Mouse (Mus musculus) kidney, postnatal 0 days (tissue): ENCODE results near the gene Vps45. TPM values are rescaled to one million over a fixed set of nuclear protein-coding genes. Genes with fewer than 3 reads are reported as not detected.

Source experiments
- ATAC-seq: fragments of 200-750 bp; cut with Nextera tagmentation; replicated peaks from 2 replicates; pipeline ENCODE4 v1.8.0; 2017; ENCODE audit warnings: low read depth, moderate number of reproducible peaks, moderate TSS enrichment, moderate library complexity; ENCODE audit not compliant: low FRiP score
- DNase-seq: peaks from one replicate; pipeline ENCODE4 v3.0.0-alpha.2; 2016; ENCODE audit warnings: low spot score
- H3K27ac ChIP-seq: fragments of 300-500 bp; sonication (generic); 2 replicates; pipeline ENCODE4 v1.5.1; 2014; ENCODE audit warnings: mild to moderate bottlenecking
- H3K27me3 ChIP-seq: fragments of 300-500 bp; sonication (generic); 2 replicates; pipeline ENCODE4 v1.6.1; 2014; ENCODE audit warnings: low read length, mixed read lengths; ENCODE audit not compliant: insufficient read depth
- H3K36me3 ChIP-seq: fragments of 300-500 bp; sonication (generic); 2 replicates; pipeline ENCODE4 v1.6.1; 2014; ENCODE audit warnings: low read length, mixed read lengths; ENCODE audit not compliant: insufficient read depth
- H3K4me1 ChIP-seq: fragments of 300-500 bp; sonication (generic); replicated peaks from 2 replicates; pipeline ENCODE4 v1.6.1; 2014; ENCODE audit warnings: antibody characterized with exemption, low read length, mixed read lengths; ENCODE audit not compliant: insufficient read depth
- H3K4me2 ChIP-seq: fragments of 300-500 bp; sonication (generic); 2 replicates; pipeline ENCODE4 v1.6.1; 2014; ENCODE audit warnings: mild to moderate bottlenecking, low read length, moderate library complexity, mixed read lengths
- H3K4me3 ChIP-seq: fragments of 300-500 bp; sonication (generic); replicated peaks from 2 replicates; pipeline ENCODE4 v1.5.1; 2014; ENCODE audit warnings: low read depth, low read length
- H3K9ac ChIP-seq: fragments of 300-500 bp; sonication (generic); 2 replicates; pipeline ENCODE4 v1.6.1; 2014; ENCODE audit warnings: low read depth, low read length
- H3K9me3 ChIP-seq: fragments of 300-500 bp; sonication (generic); replicated peaks from 2 replicates; pipeline ENCODE4 v1.6.1; 2016; ENCODE audit warnings: low read length, inconsistent platforms, mixed read lengths
- CTCF ChIP-seq: IDR thresholded peaks from 2 replicates; pipeline ENCODE4 v1.5.1; 2016; ENCODE audit warnings: antibody characterized with exemption, low read depth, mild to moderate bottlenecking, moderate library complexity
- WGBS: fragments of 180-500 bp; shearing (Covaris S2); extraction: QIAGEN DNeasy Blood & Tissue Kit; methylation state at CpG from one replicate; pipeline ENCODE4 v1.1.7; 2014; 5-methylcytosine and 5-hydroxymethylcytosine counted together
- polyA plus RNA-seq: library from polyadenylated mRNA; unstranded; fragments of >200 nt; fragmentation: Nextera tagmentation; extraction: Ambion mirVana; gene quantifications from 2 replicates; pipeline ENCODE4 v1.2.1, GENCODE M21; 2015

Gene Vps45
- polyA plus RNA-seq, 1 experiment from 2014 or later = 41.9 TPM

GRCm38 (mm10) chr3:96069542-96069941 is 11.3 kb upstream of the Vps45 start:
- 52% methylated on average over 1 of the region's 1 CpGs for WGBS
- no peak for ATAC-seq
- TF ChIP-seq CTCF = peak; percentile 48; the same call in 1 of the 2 replicates
- H3K9ac ChIP-seq = no peak overlapping the region
- no peak overlapping the region for H3K27ac ChIP-seq
- no peaks in the 10 kb centered on the region for H3K36me3 ChIP-seq
- no peaks in the 10 kb centered on the region for H3K9me3 ChIP-seq
- DNase-seq = peak; percentile 31
- no peaks in the 10 kb centered on the region for H3K27me3 ChIP-seq
- no peaks in the 10 kb centered on the region for H3K4me1 ChIP-seq
- H3K4me2 ChIP-seq = no peak overlapping the region
- no peak overlapping the region for H3K4me3 ChIP-seq

- no peak for TF ChIP-seq CTCF
- WGBS = 95% methylated on average over 6 of the region's 6 CpGs
- ATAC-seq = no peak
Observed at GRCm38 (mm10) chr3:96069046-96069445, 10.8 kb upstream of the Vps45 start.

GRCm38 (mm10) chr3:96066741-96067140 is 8.5 kb upstream of the Vps45 start:
- H3K9me3 ChIP-seq = no peaks in the 10 kb centered on the region
- H3K36me3 ChIP-seq = no peaks in the 10 kb centered on the region
- ATAC-seq (no peak), DNase-seq (no peak)
- H3K9ac ChIP-seq = no peak overlapping the region
- no peak overlapping the region for H3K4me2 ChIP-seq
- TF ChIP-seq CTCF = no peak
- no peaks in the 10 kb centered on the region for H3K27me3 ChIP-seq
- WGBS = 45% methylated on average over 5 of the region's 5 CpGs
- H3K4me1 ChIP-seq = no peaks in the 10 kb centered on the region
- H3K27ac ChIP-seq = no peak overlapping the region
- no peak overlapping the region for H3K4me3 ChIP-seq

More at GRCm38 (mm10) chr3:96069046-96069445, 10.8 kb upstream of the Vps45 start:
- no peak overlapping the region for H3K9ac ChIP-seq
- H3K9me3 ChIP-seq = no peaks in the 10 kb centered on the region
- H3K4me3 ChIP-seq = no peak overlapping the region
- no peaks in the 10 kb centered on the region for H3K36me3 ChIP-seq
- H3K27me3 ChIP-seq = no peaks in the 10 kb centered on the region
- H3K4me1 ChIP-seq = no peaks in the 10 kb centered on the region
- no peak overlapping the region for H3K27ac ChIP-seq
- DNase-seq = no peak
- H3K4me2 ChIP-seq = no peak overlapping the region

- Histone ChIP-seq H3K9ac (no peak overlapping the region), H3K9me3 (no peaks in the 10 kb centered on the region), H3K4me2 (peak overlapping the region; percentile 40), H3K4me1 (no peaks in the 10 kb centered on the region), H3K4me3 (no peak overlapping the region), H3K27me3 (no peaks in the 10 kb centered on the region), H3K27ac (no peak overlapping the region), H3K36me3 (no peaks in the 10 kb centered on the region)
- DNase-seq = peak; percentile 95
- TF ChIP-seq CTCF = peak; percentile 81
- ATAC-seq = peak; percentile 49; the same call in 1 of the 2 replicates
- 36% methylated on average over 20 of the region's 20 CpGs for WGBS
Observed at GRCm38 (mm10) chr3:96065754-96066375, 7.6 kb upstream of the Vps45 start.

- Histone ChIP-seq H3K4me2 (peak overlapping the region; percentile 40), H3K9me3 (no peaks in the 10 kb centered on the region), H3K4me1 (no peaks in the 10 kb centered on the region), H3K9ac (no peak overlapping the region), H3K36me3 (no peaks in the 10 kb centered on the region), H3K27me3 (no peaks in the 10 kb centered on the region), H3K27ac (no peak overlapping the region), H3K4me3 (no peak overlapping the region)
- DNase-seq (peak; percentile 40), ATAC-seq (no peak)
- WGBS = 23% methylated on average over 4 of the region's 4 CpGs
- no peak for TF ChIP-seq CTCF
Observed at GRCm38 (mm10) chr3:96065147-96065546, 6.9 kb upstream of the Vps45 start.

GRCm38 (mm10) chr3:96064217-96064616 is 6.0 kb upstream of the Vps45 start:
- no peak overlapping the region for H3K9ac ChIP-seq
- H3K27me3 ChIP-seq = no peaks in the 10 kb centered on the region
- no peak overlapping the region for H3K27ac ChIP-seq
- no peak overlapping the region for H3K4me2 ChIP-seq
- no peaks in the 10 kb centered on the region for H3K36me3 ChIP-seq
- H3K4me1 ChIP-seq = no peaks in the 10 kb centered on the region
- TF ChIP-seq CTCF = no peak
- DNase-seq (no peak), ATAC-seq (no peak)
- WGBS = 92% methylated on average over 3 of the region's 3 CpGs
- H3K9me3 ChIP-seq = no peaks in the 10 kb centered on the region
- no peak overlapping the region for H3K4me3 ChIP-seq

GRCm38 (mm10) chr3:96063299-96063698 is 5.0 kb upstream of the Vps45 start:
- DNase-seq = no peak
- no peak for TF ChIP-seq CTCF
- no peaks in the 10 kb centered on the region for H3K36me3 ChIP-seq
- no peak overlapping the region for H3K4me3 ChIP-seq
- no peak overlapping the region for H3K4me2 ChIP-seq
- ATAC-seq = no peak
- WGBS = 74% methylated on average over 2 of the region's 2 CpGs
- H3K4me1 ChIP-seq = no peaks in the 10 kb centered on the region
- H3K27me3 ChIP-seq = no peaks in the 10 kb centered on the region
- H3K9ac ChIP-seq = no peak overlapping the region
- no peak overlapping the region for H3K27ac ChIP-seq
- no peaks in the 10 kb centered on the region for H3K9me3 ChIP-seq
